Mouse (Mus musculus): ENCODE measurements around the gene Pam.
A peak's percentile ranks its signal among the peaks of the same experiment; 100 is the strongest.

Pam gene

DNA sequence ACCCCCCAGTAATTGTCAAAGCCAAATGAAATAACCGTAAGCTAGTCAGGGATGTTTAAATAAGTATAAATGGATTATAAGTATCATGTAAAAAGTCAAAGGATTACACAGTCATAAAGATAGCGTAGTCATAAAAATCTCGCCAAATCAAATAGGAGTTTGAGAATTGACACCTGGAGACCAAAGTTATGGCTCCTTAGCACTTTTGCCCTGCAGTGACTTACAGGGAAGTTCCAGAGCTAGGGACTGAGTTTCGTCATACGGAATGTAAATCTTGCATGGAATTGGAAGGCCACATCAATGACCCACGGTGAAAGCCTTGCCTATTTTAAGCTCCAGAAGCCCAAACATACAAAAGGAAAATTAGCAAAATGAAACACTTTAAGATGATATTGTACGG, 192.6 kb downstream of the Pam start:
- no peak for DNase-seq

DNA sequence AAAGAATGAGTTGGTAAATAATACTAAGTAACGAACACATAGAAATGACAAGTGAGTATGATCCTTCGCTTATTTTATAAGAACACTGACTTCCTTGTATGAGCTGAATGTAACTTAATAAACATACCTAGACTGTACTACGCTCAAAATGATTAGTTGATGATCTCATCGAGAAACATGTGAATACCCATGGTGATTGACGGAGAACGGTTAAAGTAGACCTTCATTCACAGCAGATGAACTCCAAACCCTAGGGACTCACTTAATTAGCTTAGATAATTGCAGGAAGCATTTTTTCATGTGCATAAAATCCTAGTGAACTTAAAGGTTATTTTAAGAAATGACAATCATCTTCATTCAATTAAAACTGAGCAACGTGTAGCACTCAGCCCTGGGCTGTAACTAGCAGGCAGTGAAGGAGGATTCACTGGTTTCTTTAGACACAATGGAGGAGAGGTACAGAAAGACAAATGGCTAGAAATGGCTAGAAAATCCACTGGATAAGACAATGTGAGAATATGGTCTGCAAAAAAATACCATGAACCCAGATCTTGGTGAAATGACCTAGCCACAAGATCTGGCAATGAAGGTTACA, 194.8 kb downstream of the Pam start:
- DNase-seq: no peak

DNA sequence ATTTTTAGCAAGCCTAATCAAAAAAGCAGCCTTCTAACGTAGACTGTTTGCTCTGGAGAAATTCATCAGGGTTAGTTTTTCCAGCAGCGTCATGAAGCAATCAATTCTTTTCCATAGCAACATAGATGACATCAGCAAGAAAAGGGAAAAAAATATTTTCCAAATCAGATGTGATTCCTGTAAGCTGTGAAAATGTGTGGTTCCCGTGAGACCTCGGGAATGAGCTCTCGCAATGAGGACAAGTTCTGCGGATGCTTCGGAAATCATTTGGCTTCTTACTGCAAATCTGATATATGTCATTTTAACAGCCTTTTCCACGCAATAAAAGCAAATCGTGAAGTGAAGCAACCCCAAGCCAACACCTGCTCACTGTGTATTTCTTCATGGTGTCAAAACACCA, 207.9 kb downstream of the Pam start:
- no peak for DNase-seq

GRCm38 (mm10) chr1:97883498-97883897, 211.9 kb downstream of the Pam start:
- DNase-seq: peak; percentile 9 to 20

DNA sequence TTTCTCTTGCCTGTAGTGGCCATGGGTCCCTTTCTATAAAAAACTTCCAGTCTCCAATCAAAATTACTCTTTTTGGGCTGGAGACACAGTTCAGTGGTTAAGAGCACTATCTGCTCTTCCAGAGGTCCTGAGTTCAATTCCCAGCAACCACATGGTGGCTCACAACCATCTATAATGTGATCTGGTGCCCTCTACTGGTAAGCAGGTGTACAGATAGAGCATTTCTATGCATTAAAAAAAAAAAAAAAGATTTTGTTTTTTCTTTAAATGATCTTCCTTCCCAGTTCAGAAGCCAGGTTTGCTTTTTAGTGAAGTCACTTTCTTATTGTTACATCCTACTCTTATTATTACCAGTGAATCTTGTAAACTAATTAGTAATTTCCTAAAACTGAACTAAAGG, 218.4 kb downstream of the Pam start:
- DNase-seq: no peak

DNA sequence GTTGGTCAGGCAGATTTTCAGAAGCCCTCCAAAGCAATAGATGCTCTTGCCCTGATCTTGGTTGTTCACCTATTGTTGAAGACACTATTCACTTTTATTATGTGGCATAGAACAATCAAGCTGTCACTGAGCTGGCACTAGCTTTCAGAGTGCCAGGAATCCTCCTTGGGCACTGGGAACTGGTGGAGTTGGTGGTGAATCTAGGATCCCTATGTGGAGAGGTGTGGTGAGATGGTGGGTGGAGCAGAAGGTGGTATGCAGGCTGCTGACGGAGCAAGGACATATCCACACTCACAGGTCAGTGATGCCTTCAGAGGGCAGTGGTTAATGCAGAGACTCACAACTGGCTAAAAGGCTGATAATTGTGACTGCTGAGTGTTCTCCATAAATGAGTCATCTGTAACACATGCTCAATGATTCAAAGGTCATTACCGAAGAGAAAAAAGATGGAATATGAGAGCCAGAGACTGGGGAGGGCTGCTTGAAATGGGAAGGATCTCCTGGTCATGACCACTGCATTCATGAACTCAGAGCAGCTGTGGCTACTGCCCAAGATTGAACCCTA, 221.9 kb downstream of the Pam start:
- DNase-seq: no peak

DNA sequence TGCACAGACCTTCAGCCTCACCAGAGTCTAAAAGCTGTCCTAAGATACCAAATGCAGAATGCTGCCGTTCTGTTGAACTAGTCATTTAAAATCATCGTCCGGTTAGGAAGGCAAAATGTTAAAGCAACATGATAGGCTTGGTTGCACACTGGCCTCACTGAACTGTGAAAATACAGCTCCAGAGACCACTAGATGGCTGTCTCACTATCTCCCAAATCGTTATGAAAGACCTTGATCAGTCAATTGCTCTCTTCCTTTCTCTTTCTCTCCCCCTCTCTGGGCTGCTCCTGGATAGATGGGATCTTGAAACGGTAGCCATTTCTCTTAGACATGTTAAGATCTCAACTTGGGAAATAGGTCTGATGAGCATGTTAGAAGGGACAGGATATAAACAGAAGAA, 223.0 kb downstream of the Pam start:
- DNase-seq: peak; percentile 15 to 41

GRCm38 (mm10) chr1:97872072-97872471, 223.4 kb downstream of the Pam start:
- DNase-seq: no peak

- DNase-seq: no peak
Observed at GRCm38 (mm10) chr1:97864135-97864534, 231.3 kb downstream of the Pam start.

GRCm38 (mm10) chr1:97863140-97863539, 232.3 kb downstream of the Pam start:
- DNase-seq: peak; percentile 57 to 59

DNA sequence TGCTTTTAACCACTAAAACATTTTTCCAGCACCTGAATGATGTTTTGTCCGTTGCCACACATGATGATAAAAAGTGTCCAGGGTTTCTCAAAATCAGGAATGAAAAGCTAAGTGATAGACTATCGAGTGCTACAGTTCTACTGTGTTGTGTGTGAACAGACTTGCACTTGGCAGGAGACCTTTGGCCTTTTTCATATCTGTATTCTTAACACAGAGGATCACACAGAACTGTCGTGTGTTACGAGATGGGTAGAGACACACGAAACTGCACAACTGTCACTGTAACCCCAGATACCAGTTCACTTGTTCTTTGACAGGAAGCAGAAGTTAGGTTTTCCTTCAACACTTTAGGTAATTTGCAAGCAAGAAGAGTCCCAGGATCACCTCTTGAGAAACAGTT, 232.7 kb downstream of the Pam start:
- no peak for DNase-seq

- DNase-seq: no peak
Observed at GRCm38 (mm10) chr1:97854256-97854655, 241.2 kb downstream of the Pam start.

DNA sequence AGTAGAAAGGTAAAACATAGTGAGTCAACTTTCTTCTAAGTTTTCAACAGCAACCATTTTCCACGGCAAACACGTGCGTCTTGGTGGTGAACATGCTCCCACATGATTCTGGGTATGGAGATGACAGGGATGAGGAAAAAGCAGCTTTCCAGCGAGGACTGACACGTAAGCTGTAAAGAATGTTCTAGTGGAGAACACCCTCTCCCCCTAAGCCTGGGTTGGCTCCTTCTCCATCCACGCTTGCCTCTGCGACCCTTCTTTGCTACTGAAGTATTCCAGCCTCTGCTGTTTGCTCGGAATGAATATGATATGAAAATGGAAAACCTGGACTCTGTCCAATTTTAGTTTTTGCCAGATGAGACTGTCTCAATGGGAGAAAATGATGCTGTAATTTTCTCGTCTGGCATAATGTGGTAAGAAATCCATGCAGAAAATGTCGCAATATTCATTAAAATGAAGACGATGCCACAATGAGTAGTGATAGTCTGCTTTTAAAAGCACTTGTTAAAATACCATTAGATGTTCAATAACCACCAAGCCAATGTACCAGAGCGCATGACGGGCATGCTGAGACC, 243.8 kb downstream of the Pam start:
- DNase-seq: no peak

DNA sequence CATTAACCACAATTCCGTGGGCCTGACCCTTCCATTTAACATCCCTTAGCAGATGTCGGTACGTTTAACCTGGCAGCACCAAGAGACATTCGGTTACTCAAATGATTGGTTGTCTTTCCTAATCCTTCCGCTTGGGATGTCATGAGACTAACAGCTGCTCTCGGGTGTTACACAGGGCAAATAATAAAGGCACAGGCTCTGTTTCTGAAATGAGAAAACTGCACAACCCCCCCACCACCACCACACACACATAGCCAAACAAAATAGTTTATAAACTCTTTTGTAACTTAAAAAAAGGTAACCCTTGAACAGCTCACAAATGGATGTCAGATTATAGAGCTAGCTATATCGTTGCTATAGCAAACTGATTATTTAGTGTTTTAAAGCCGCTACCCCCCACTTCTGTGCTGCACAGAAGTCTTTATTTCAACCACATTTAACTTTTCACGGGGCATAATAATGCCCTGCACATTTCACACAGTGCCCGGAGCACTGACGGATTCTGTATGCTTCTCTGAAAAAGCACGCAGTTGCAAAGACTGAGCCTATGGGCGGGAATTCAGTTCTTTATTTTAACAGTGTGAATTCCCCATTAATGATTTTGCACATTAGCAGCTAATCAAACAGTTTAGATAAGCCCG, 246.7 kb downstream of the Pam start:
- no peak for DNase-seq

- DNase-seq: peak; percentile 87 to 93
Observed at GRCm38 (mm10) chr1:97843220-97843992, 252.0 kb downstream of the Pam start.

DNA sequence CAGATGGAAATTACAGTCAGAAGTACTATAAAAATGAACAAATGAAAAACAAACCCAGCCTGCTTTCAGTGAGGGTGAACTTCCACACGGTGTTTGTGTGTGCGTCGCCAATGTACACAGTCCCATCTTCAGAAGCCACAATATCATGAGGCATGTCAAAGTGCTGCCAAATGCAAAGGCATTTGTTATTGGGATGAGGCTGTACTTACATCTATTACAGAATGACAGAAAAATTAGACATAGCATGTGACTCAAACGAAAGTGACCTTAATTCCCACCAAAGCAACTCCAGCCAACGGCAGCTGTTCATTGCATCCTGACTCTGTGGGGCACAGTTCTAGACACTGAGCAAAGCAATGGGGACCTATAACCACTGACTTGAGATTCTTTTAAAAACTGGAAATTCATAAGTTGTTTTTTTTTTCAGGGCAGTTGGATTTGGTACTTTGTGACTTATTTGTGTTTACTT, 261.1 kb downstream of the Pam start:
- DNase-seq: no peak

- peak; percentile 83 to 89 for DNase-seq
Observed at GRCm38 (mm10) chr1:97833466-97834353, 261.7 kb downstream of the Pam start.

GRCm38 (mm10) chr1:97828087-97828486, 267.4 kb downstream of the Pam start:
- no peak for DNase-seq

DNA sequence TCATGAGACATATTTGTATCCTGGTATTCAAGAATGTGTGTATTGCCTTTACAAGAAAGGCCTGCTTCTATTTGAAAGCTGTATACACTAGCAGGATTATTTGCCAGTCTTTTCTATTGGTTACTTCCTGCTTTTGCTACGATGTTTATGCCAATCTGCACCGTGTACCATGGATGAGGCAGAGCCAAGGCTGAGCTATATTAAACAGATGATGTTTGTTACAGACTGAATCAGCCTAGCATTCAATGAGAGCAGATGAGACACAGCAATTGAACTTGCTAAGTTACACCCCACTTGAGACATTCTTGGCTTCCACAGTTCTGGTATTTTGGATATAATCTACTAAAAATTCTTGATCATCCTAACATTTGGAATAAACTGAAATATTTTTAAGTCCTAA, 267.9 kb downstream of the Pam start:
- no peak for DNase-seq

DNA sequence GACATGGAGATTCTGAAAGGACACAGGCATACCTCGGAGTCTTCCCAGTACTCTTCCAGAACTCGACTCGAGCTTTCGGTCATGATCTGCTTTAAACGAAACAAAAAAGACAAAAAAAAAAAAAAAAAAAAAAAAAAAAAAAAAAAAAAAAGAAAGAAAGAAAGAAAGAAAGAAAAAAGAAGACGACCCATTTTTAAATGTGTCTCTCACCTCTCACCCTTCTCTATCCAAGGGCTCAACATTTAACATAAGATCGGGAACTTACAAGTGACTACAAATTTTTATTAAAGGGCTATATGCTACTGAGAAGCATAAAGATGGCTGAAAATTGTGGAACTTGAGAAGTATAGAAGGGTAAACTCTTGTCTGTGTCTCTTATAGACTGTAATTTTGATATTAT, 272.5 kb downstream of the Pam start:
- DNase-seq: no peak

DNA sequence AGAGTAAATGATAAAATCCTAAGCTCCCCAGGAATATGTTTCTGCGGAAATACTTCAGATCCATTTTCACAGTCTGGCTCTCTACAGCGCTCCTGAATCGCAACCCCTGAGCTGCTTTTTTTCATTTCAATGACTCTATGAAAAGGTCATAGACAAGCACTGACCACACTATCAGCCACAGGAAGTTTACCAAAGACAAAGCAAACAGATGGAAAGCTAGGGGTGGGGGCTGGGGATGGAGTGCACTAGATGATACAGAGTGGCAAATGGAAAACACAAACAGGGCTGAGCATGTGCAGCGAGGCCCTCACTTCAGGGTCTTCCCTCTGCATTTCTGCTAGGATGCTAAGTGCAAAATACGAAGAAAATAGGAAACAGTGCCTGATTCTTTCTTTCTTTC, 273.2 kb downstream of the Pam start:
- no peak for DNase-seq

GRCm38 (mm10) chr1:97821282-97821681, 274.2 kb downstream of the Pam start:
- no peak for DNase-seq

All from cerebellum, postnatal 14 days (tissue).